Mouse (Mus musculus): ENCODE results near the gene Slc5a12.

Gene Slc5a12

DNA sequence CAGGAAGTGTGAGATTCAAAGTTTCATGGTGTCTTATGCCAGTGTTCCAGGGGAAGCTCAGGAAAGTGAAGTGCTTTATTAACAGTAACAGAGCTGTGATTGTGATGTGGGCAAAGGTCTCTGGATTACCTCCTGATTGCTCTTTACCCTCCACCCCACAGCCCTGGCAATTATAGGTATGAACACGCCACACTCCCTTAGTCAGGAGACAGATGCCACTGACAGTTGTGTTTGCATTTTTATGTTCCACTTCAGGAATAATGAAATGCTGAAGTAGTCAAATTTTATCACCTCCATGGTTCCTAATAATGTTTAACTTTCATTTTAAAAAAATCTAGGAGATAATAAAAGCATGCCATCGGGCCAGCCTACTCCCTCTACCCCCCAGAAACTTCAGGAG, at the start of gene Slc5a12:
TSS of gene Slc5a12 (plus strand) at position 367 of the 400 bp plus-strand sequence.
- DNase-seq (ENCODE audit: low read depth, low spot score) = no peak

DNA sequence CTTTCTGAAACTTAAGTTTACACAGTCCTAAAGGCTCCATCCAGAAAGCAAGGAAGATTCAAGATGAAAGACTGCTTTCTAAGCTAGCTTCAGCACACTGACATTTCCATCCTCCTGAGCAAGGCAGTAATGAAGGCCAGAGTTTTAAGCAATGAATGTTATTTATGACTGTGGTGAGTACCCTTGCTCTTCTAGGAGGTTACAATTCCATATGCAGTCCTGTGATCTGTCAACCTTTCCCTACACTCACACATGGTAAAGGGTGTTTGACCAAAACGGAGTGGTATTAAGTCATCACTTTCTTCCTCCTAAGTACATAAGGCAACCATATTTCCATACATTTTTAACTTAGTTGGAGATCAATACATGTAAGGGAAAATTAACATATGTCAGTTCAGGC, 41.0 kb upstream of the Slc5a12 start:
- DNase-seq (ENCODE audit: low read depth, low spot score) = peak; percentile 33

DNA sequence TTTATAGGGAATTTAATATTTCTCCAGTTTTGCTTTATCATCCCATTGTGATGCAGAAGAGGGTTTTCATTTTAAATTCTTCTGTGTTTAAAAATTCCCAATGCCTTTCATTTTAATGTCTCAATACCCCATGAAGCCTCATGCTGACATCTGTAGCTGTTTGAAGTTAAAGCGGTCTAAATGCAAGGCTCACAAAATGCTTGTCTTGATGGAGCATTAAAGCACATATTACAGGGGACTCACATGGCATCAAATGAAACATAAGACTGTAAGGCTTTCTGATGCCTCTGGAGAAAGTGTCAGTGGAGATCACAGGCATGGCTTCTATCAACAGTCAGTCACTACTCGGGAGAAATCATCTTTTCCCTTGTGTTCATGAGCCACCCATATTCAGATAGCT, 34.5 kb upstream of the Slc5a12 start:
- no peak for DNase-seq (ENCODE audit: low read depth, low spot score)

DNA sequence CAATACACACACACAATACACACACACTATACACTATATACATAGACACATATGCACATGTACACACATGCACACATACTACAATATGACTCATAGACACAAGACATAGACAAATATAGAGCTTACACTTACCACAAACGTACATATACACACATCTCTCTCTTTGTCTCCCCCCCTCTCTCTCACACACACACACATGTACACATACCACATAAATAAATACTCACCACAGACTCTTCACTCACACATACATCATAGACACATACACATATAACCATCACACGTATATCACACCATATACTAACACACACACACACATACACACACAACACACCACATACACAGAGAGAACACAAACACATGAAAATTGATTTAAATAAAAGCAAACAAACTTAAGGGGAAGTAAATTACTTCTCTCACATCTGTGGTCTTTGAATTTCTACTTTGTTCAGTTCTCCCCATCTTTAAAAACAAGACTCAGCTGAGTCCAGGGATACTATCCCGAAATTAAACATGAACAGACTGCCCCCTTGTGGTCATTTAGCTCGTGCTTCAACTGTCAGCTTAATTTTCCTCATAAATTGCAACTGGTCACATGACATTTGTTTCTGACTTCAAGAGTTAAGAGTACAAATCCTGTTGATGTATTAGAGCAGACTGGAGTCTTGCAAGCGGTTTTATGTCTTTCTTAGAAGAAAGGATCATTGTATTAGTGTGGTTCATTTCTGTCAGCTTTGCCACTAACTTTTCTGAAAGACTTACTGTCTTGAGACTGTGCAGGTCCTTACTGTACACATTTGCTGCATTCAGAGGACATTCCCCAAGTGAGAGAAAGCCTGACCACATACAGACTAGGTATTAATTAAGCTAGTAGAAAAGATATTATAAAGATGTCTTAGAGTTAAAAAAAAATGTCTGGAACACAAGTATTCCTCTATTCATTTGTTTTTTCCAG, 32.1 kb upstream of the Slc5a12 start:
- DNase-seq (ENCODE audit: low read depth, low spot score) = peak; percentile 91

DNA sequence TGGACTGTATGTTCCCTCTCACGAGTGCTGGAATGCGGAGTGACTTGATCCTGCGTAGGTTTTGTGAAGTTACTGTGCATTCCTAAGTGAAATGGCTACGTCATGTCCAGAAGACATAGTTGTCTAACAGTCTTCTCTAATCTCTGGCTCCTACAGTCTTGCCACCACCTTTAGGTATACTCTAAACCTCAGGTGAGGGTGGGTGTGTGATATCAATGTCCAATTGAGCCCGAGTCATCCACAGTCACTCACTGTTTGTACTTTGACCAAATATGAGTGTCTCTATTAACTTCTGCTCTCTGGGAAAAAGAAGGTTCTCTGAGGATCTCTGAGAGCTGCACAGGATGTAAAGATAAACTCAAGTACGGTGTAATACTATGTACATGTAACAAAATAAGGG, 10.4 kb upstream of the Slc5a12 start:
- DNase-seq (ENCODE audit: low read depth, low spot score) = no peak

DNA sequence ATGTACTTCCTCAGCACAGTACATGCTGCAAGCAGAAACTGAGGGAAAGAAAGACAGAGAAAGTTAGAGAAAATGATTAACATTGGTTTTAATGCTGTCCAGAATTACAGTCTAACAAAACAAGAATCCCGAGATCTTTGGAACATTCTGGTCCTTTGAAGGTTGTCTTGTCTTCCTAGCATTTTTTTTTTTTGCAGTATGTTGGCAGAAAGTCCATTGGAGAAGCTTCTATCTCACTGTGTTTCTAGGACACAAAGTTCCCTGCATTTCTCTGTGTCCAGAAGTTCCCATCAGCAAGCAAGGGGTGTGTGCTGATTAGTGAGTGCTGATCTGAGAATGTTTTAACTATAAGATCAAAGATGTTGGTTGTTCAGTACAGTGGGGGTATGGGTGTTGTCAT, 7.1 kb upstream of the Slc5a12 start:
- no peak for DNase-seq (ENCODE audit: low read depth, low spot score)

DNA sequence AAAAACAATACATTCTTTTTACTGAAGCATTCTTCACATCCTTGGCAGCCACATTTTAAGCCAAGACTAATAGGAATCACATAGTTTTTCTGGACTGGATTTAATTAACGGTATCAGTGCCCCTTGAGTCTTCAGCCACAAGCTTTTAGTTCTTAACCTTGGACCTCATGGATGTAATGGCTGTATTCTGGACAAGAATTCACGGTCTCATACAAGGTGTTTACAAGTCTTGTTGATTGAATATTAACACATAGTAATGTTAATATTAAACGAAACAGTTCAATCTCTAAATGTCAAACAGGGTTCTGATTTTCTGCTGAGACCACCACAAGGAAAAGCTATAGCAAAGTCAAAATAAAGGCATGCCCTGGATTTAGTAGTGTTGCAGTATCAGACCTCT, 4.8 kb upstream of the Slc5a12 start:
- no peak for DNase-seq (ENCODE audit: low read depth, low spot score)

DNA sequence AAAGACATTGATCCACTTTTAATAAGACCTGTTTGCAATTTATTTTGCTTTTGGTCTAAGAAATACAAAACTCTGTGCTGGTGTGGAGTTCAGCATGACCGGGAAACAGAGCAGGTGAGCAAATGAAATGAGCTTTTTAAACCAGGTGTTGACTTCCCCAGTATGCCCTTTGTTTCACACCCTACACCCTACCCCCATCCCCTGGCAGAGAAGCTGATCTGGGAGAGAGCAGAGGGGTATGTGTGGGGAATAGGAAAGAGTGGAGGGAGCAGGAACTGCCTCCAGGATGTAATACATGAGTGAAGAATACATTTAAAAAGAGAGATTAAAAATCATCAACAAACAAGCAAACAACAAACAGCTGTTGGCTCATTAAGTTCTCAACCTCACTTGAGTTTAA, 47.3 kb downstream of the Slc5a12 start:
- peak; percentile 1 for DNase-seq (ENCODE audit: low read depth, low spot score)

DNA sequence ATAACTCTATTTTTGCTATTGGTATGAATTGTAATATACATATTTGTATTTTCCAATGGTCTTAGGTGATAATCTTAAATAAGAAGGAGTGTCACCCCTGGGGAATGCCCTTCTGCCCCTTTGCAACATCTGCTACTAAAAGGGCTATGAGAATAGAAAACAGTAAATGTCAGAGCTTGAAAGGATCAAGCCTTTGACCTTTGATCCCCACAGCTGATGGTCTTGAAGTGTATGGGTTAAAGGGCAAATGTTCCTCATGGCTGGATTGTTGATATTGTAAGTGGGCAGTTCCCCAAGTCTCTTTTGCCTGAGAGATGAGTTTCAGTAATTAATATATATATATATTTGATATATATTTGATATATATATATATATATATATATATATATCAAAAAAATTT, 47.7 kb downstream of the Slc5a12 start:
- DNase-seq (ENCODE audit: low read depth, low spot score) = no peak

DNA sequence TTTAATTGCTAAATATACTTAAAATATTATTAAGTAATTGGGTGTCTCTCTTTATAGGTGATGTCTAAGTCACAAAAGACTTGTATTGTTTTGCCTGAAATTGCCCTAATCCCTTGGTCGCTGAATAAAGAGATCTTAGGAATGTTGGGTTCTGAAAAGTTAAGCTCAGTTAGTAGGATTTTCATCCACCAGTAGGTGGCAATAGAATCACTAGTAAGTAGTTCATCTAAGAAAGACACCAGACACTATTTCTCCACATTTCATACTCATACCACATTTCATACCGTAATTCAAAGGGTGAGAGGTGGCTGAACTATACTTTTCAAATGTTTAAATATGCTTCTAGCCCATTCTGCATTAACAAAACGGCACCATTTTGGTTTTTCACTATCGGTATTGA, 66.2 kb downstream of the Slc5a12 start:
- peak; percentile 44 for DNase-seq (ENCODE audit: low read depth, low spot score)

DNA sequence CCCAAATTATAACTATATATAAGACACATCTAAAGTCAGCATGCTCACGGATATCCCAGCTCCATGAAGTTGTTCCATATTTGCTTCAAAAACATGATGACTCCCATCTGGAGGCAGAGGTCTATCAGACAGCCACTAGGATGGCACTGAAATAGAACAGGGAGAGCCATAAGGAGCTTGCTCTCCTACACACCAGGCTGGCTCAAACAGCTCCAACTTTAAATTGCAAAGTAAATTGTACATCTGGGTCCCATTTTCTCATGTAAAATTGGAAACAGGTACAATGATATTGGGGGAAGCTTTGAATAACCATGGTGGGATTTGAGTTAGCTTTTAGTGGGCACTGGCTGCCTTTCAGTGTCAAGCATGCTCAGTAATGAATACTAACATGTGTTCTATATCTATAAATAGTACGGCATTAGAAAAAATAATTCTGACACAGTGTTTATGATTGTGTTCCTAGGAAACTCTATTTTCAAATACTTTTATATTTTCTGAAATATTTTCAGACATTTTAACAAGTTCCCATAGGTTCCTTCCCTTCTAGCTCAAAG, 74.0 kb downstream of the Slc5a12 start:
- DNase-seq (ENCODE audit: low read depth, low spot score) = peak; percentile 61
